Mouse (Mus musculus): ENCODE results near the gene Nedd9. TPM values are rescaled to one million over a fixed set of nuclear protein-coding genes. Genes with fewer than 3 reads are reported as not detected.

Gene Nedd9
- polyA plus RNA-seq, 1 experiment = 3.0 TPM

GRCm38 (mm10) chr13:41433201-41433600, 54.0 kb downstream of the Nedd9 start:
- H3K9me3 ChIP-seq (replicated peaks; ENCODE audit: control insufficient read depth, insufficient read depth, low read length, poor library complexity, severe bottlenecking) = no peaks in the 10 kb centered on the region
- no peak for TF ChIP-seq EP300 (IDR thresholded peaks at IDR 0.05; ENCODE audit: insufficient read depth, low read depth, low read length)
- no peak for TF ChIP-seq CTCF (IDR thresholded peaks at IDR 0.05; ENCODE audit: low read depth, low read length)
- no peak overlapping the region for H3K4me3 ChIP-seq (ENCODE audit: low read depth, low read length)

GRCm38 (mm10) chr13:41431795-41432194, 55.4 kb downstream of the Nedd9 start:
- no peaks in the 10 kb centered on the region for H3K36me3 ChIP-seq (ENCODE audit: control insufficient read depth, insufficient read depth, low read length, poor library complexity, severe bottlenecking)
- no peaks in the 10 kb centered on the region for H3K9me3 ChIP-seq (replicated peaks; ENCODE audit: control insufficient read depth, insufficient read depth, low read length, poor library complexity, severe bottlenecking)
- H3K9ac ChIP-seq (ENCODE audit: low read depth, poor library complexity, severe bottlenecking) = no peak overlapping the region
- no peaks in the 10 kb centered on the region for H3K4me1 ChIP-seq (ENCODE audit: control insufficient read depth, insufficient read depth, low read length)
- H3K27ac ChIP-seq (ENCODE audit: insufficient read depth, low read length) = no peak overlapping the region
- no peaks in the 10 kb centered on the region for H3K27me3 ChIP-seq (ENCODE audit: control insufficient read depth, insufficient read depth, low read length, poor library complexity, severe bottlenecking)
- no peak for TF ChIP-seq CTCF (IDR thresholded peaks at IDR 0.05; ENCODE audit: low read depth, low read length)
- no peak for TF ChIP-seq POLR2A (IDR thresholded peaks at IDR 0.05; ENCODE audit: insufficient read depth, low read length)
- TF ChIP-seq EP300 (IDR thresholded peaks at IDR 0.05; ENCODE audit: insufficient read depth, low read depth, low read length) = no peak
- no peak overlapping the region for H3K4me3 ChIP-seq (ENCODE audit: low read depth, low read length)

More at GRCm38 (mm10) chr13:41433201-41433600, 54.0 kb downstream of the Nedd9 start:
- no peaks in the 10 kb centered on the region for H3K36me3 ChIP-seq (ENCODE audit: control insufficient read depth, insufficient read depth, low read length, poor library complexity, severe bottlenecking)
- no peak overlapping the region for H3K9ac ChIP-seq (ENCODE audit: low read depth, poor library complexity, severe bottlenecking)
- no peak overlapping the region for H3K27ac ChIP-seq (ENCODE audit: insufficient read depth, low read length)
- H3K4me1 ChIP-seq (ENCODE audit: control insufficient read depth, insufficient read depth, low read length) = no peaks in the 10 kb centered on the region
- no peaks in the 10 kb centered on the region for H3K27me3 ChIP-seq (ENCODE audit: control insufficient read depth, insufficient read depth, low read length, poor library complexity, severe bottlenecking)

GRCm38 (mm10) chr13:41427046-41427445, 60.1 kb downstream of the Nedd9 start:
- Histone ChIP-seq H3K27me3 (ENCODE audit: control insufficient read depth, insufficient read depth, low read length, poor library complexity, severe bottlenecking) (no peaks in the 10 kb centered on the region), H3K9me3 (replicated peaks; ENCODE audit: control insufficient read depth, insufficient read depth, low read length, poor library complexity, severe bottlenecking) (no peaks in the 10 kb centered on the region), H3K9ac (ENCODE audit: low read depth, poor library complexity, severe bottlenecking) (no peak overlapping the region), H3K27ac (ENCODE audit: insufficient read depth, low read length) (no peak overlapping the region), H3K4me3 (ENCODE audit: low read depth, low read length) (no peak overlapping the region), H3K4me1 (ENCODE audit: control insufficient read depth, insufficient read depth, low read length) (no peaks in the 10 kb centered on the region), H3K36me3 (ENCODE audit: control insufficient read depth, insufficient read depth, low read length, poor library complexity, severe bottlenecking) (no peaks in the 10 kb centered on the region)
- TF ChIP-seq POLR2A (IDR thresholded peaks at IDR 0.05; ENCODE audit: insufficient read depth, low read length) (no peak), EP300 (IDR thresholded peaks at IDR 0.05; ENCODE audit: insufficient read depth, low read depth, low read length) (no peak), CTCF (IDR thresholded peaks at IDR 0.05; ENCODE audit: low read depth, low read length) (no peak)

GRCm38 (mm10) chr13:41423463-41424074, 63.6 kb downstream of the Nedd9 start:
- no peak for TF ChIP-seq CTCF (IDR thresholded peaks at IDR 0.05; ENCODE audit: low read depth, low read length)
- no peak overlapping the region for H3K4me3 ChIP-seq (ENCODE audit: low read depth, low read length)
- H3K36me3 ChIP-seq (ENCODE audit: control insufficient read depth, insufficient read depth, low read length, poor library complexity, severe bottlenecking) = no peaks in the 10 kb centered on the region
- H3K27ac ChIP-seq (ENCODE audit: insufficient read depth, low read length) = no peak overlapping the region
- H3K9ac ChIP-seq (ENCODE audit: low read depth, poor library complexity, severe bottlenecking) = no peak overlapping the region
- no peaks in the 10 kb centered on the region for H3K4me1 ChIP-seq (ENCODE audit: control insufficient read depth, insufficient read depth, low read length)
- no peaks in the 10 kb centered on the region for H3K9me3 ChIP-seq (replicated peaks; ENCODE audit: control insufficient read depth, insufficient read depth, low read length, poor library complexity, severe bottlenecking)
- H3K27me3 ChIP-seq (ENCODE audit: control insufficient read depth, insufficient read depth, low read length, poor library complexity, severe bottlenecking) = no peaks in the 10 kb centered on the region

GRCm38 (mm10) chr13:41422581-41422980, 64.6 kb downstream of the Nedd9 start:
- no peaks in the 10 kb centered on the region for H3K9me3 ChIP-seq (replicated peaks; ENCODE audit: control insufficient read depth, insufficient read depth, low read length, poor library complexity, severe bottlenecking)
- no peaks in the 10 kb centered on the region for H3K27me3 ChIP-seq (ENCODE audit: control insufficient read depth, insufficient read depth, low read length, poor library complexity, severe bottlenecking)
- no peaks in the 10 kb centered on the region for H3K36me3 ChIP-seq (ENCODE audit: control insufficient read depth, insufficient read depth, low read length, poor library complexity, severe bottlenecking)
- H3K9ac ChIP-seq (ENCODE audit: low read depth, poor library complexity, severe bottlenecking) = no peak overlapping the region
- H3K4me3 ChIP-seq (ENCODE audit: low read depth, low read length) = no peak overlapping the region
- H3K4me1 ChIP-seq (ENCODE audit: control insufficient read depth, insufficient read depth, low read length) = no peaks in the 10 kb centered on the region
- TF ChIP-seq POLR2A (IDR thresholded peaks at IDR 0.05; ENCODE audit: insufficient read depth, low read length) = no peak
- TF ChIP-seq EP300 (IDR thresholded peaks at IDR 0.05; ENCODE audit: insufficient read depth, low read depth, low read length) = no peak
- TF ChIP-seq CTCF (IDR thresholded peaks at IDR 0.05; ENCODE audit: low read depth, low read length) = no peak
- H3K27ac ChIP-seq (ENCODE audit: insufficient read depth, low read length) = no peak overlapping the region

- Histone ChIP-seq H3K9me3 (replicated peaks; ENCODE audit: control insufficient read depth, insufficient read depth, low read length, poor library complexity, severe bottlenecking) (no peaks in the 10 kb centered on the region), H3K4me1 (ENCODE audit: control insufficient read depth, insufficient read depth, low read length) (no peaks in the 10 kb centered on the region), H3K4me3 (ENCODE audit: low read depth, low read length) (no peak overlapping the region), H3K36me3 (ENCODE audit: control insufficient read depth, insufficient read depth, low read length, poor library complexity, severe bottlenecking) (no peaks in the 10 kb centered on the region), H3K9ac (ENCODE audit: low read depth, poor library complexity, severe bottlenecking) (no peak overlapping the region), H3K27ac (ENCODE audit: insufficient read depth, low read length) (no peak overlapping the region), H3K27me3 (ENCODE audit: control insufficient read depth, insufficient read depth, low read length, poor library complexity, severe bottlenecking) (no peaks in the 10 kb centered on the region)
- TF ChIP-seq EP300 (IDR thresholded peaks at IDR 0.05; ENCODE audit: insufficient read depth, low read depth, low read length) (no peak), POLR2A (IDR thresholded peaks at IDR 0.05; ENCODE audit: insufficient read depth, low read length) (no peak)
Observed at GRCm38 (mm10) chr13:41420376-41420775, 66.8 kb downstream of the Nedd9 start.

All from ES-Bruce4 (cell line).